Mouse (Mus musculus) gastrocnemius, postnatal 14 days (tissue): Measurements from ENCODE around the gene Il12rb1. TPM values are rescaled to one million over a fixed set of nuclear protein-coding genes. Genes with fewer than 3 reads are reported as not detected.
A peak's percentile ranks its signal among the peaks of the same experiment; 100 is the strongest.

Experiments used
- DNase-seq: peaks from one replicate; pipeline ENCODE4 v3.0.0; 2021; ENCODE audit warnings: mixed read lengths
- intact Hi-C: fragments of 180-260 bp; cut with DNase I; formaldehyde crosslinking; loops from one replicate; pipeline ENCODE4 v1.15.1; 2025; ENCODE audit warnings: low total_unique reads
- total RNA-seq, 2 experiments: library from RNA; stranded (reverse); gene quantifications; 2 replicates each; pipeline ENCODE4 v1.2.3; 2021

Il12rb1 gene
- total RNA-seq, 2 experiments from 2014 or later = 0.09 TPM; not detected in 1

GRCm38 (mm10) chr8:70772075-70772474 lies 36.2 kb upstream of the Il12rb1 start:
- no peak for DNase-seq
- intact Hi-C loops = loop anchor here (5.0 kb wide), 1 partner anchor 35 kb away; the partner anchor contains the start of genes Il12rb1 and Mast3

- intact Hi-C loops = loop anchor here (5.0 kb wide), 1 partner anchor 34 kb away; the partner anchor contains the start of genes Il12rb1 and Mast3
- DNase-seq = no peak
Measured at GRCm38 (mm10) chr8:70772890-70773289, 35.4 kb upstream of the Il12rb1 start.

- DNase-seq = no peak
- intact Hi-C loops = loop anchor here (5.0 kb wide), 1 partner anchor 34 kb away; the partner anchor contains the start of genes Il12rb1 and Mast3
Measured at GRCm38 (mm10) chr8:70773410-70773809, 34.8 kb upstream of the Il12rb1 start.

- intact Hi-C loops = loop anchor here (5.0 kb wide), 1 partner anchor 33 kb away; the partner anchor contains the start of genes Il12rb1 and Mast3
- DNase-seq = peak; percentile 95
Measured at GRCm38 (mm10) chr8:70773833-70774232, 34.4 kb upstream of the Il12rb1 start.

- no peak for DNase-seq
- intact Hi-C loops = loop anchor here (5.0 kb wide), 1 partner anchor 33 kb away; the partner anchor contains the start of genes Il12rb1 and Mast3
Measured at GRCm38 (mm10) chr8:70774740-70775139, 33.5 kb upstream of the Il12rb1 start.

GRCm38 (mm10) chr8:70775227-70775626 lies 33.0 kb upstream of the Il12rb1 start:
- no peak for DNase-seq
- intact Hi-C loops = no loop called here

- no peak for DNase-seq
- intact Hi-C loops = no loop called here
Measured at GRCm38 (mm10) chr8:70775851-70776495, 32.3 kb upstream of the Il12rb1 start.

GRCm38 (mm10) chr8:70776496-70777444 lies 31.5 kb upstream of the Il12rb1 start, which contains the start of gene Pik3r2:
Gene Pik3r2, minus strand, starts transcription at chr8:70776713.
- DNase-seq = peak; percentile 99
- intact Hi-C loops = no loop called here

GRCm38 (mm10) chr8:70780093-70780492 lies 28.2 kb upstream of the Il12rb1 start:
- no peak for DNase-seq
- intact Hi-C loops = no loop called here

- DNase-seq = no peak
- intact Hi-C loops = no loop called here
Measured at GRCm38 (mm10) chr8:70786291-70787050, 21.8 kb upstream of the Il12rb1 start.

GRCm38 (mm10) chr8:70787051-70787445 lies 21.2 kb upstream of the Il12rb1 start:
- DNase-seq = no peak
- intact Hi-C loops = no loop called here

GRCm38 (mm10) chr8:70787941-70788667 lies 20.1 kb upstream of the Il12rb1 start:
- intact Hi-C loops = no loop called here
- DNase-seq = no peak

- intact Hi-C loops = no loop called here
- DNase-seq = no peak
Measured at GRCm38 (mm10) chr8:70789046-70789445, 19.2 kb upstream of the Il12rb1 start.

- intact Hi-C loops = no loop called here
- DNase-seq = no peak
Measured at GRCm38 (mm10) chr8:70790846-70791245, 17.4 kb upstream of the Il12rb1 start.

GRCm38 (mm10) chr8:70791294-70791701 lies 17.0 kb upstream of the Il12rb1 start:
- intact Hi-C loops = no loop called here
- DNase-seq = no peak

GRCm38 (mm10) chr8:70791975-70792691 lies 16.1 kb upstream of the Il12rb1 start:
- intact Hi-C loops = no loop called here
- peak; percentile 95 for DNase-seq

GRCm38 (mm10) chr8:70792700-70793099 lies 15.5 kb upstream of the Il12rb1 start:
- no peak for DNase-seq
- intact Hi-C loops = no loop called here

GRCm38 (mm10) chr8:70794215-70794614 lies 14.0 kb upstream of the Il12rb1 start:
- intact Hi-C loops = no loop called here
- DNase-seq = no peak
